Mouse (Mus musculus) heart, adult 2 months (tissue): ENCODE measurements around the gene Jmjd7.

Experiments
- CTCF ChIP-seq: fragments of 200-600 bp; IDR thresholded peaks from 2 replicates; pipeline ENCODE4 v1.8.1; 2022; ENCODE audit warnings: antibody characterized with exemption, mild to moderate bottlenecking, moderate library complexity
- POLR2A ChIP-seq: fragments of 200-500 bp; IDR thresholded peaks from 2 replicates; pipeline ENCODE4 v1.6.1; 2011; ENCODE audit warnings: mild to moderate bottlenecking, low read depth, low read length, control low read depth; ENCODE audit not compliant: insufficient read depth

DNA sequence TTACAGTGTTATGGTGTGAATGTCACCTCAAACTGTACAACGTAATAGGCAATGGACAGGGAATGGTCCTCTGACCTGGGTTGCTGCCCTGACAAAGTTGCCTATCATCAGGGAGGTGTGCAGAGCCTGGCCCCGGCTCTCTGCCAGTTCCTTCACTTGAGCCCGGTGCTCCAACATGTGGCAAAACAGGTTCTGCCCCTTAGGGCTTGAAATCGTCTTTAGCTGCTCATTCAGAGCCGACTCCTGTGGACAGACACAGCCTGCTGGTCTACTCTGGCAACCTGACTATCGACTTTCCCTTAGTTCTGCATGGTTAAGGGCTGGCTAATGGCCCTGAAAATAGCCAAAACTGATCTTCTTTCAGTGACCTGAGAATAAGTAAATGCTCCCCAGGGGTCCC, 32.9 kb downstream of the Jmjd7 start:
- TF ChIP-seq CTCF = no peak
- no peak for TF ChIP-seq POLR2A
